Mouse (Mus musculus): ENCODE results near the gene Yy1.

DNA sequence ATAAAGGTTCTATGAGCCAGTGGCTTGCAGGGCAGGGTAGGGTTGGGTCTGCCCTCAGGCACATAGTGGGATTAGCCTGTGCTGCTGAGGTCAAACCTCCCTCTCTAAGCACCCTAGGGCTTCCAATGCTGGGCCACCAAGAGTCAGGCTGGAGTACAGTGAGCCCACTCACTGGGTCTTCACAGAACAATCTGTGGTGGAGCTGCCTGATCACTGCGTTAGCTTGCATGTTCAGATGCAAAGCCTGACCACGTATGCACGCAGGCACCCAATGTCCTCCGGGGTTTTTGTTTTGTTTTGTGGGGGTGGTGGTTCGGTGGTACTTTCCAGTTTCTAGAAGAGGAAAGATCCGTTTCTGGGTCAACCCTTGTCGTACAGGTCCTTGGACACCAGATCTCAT lies 64.3 kb downstream of the Yy1 start:
- TF ChIP-seq CTCF (IDR thresholded peaks at IDR 0.05; ENCODE audit: control insufficient read depth, insufficient read depth, insufficient read length) = no peak
- TF ChIP-seq MYOG (IDR thresholded peaks at IDR 0.05; ENCODE audit: control insufficient read depth, extremely low read depth, insufficient read length) = no peak
- TF ChIP-seq MAX (IDR thresholded peaks at IDR 0.05) = no peak
- no peak for TF ChIP-seq FOSL1 (IDR thresholded peaks at IDR 0.05; ENCODE audit: insufficient read depth, low read length, poor library complexity, severe bottlenecking)
- TF ChIP-seq MYOD1 (IDR thresholded peaks at IDR 0.05; ENCODE audit: control insufficient read depth, insufficient read length, low read depth) = no peak
- TF ChIP-seq USF1 (IDR thresholded peaks at IDR 0.05; ENCODE audit: low read depth) = no peak

Measured in C2C12 (cell line).